Mouse (Mus musculus) left cerebral cortex, postnatal 25 days (tissue): ENCODE measurements around the gene Eddm3b. TPM values are rescaled to one million over a fixed set of nuclear protein-coding genes. Genes with fewer than 3 reads are reported as not detected.

Source experiments
- DNase-seq, 2 experiments: peaks; one replicate each; pipeline ENCODE4 v3.0.0; 2022; ENCODE audit warnings: low spot score in 2 of 2, mixed read lengths in 1 of 2
- intact Hi-C: fragments of 180-260 bp; cut with DNase I; formaldehyde crosslinking; loops from one replicate; pipeline ENCODE4 v1.15.1; 2025
- total RNA-seq, 2 experiments: library from RNA; stranded (reverse); gene quantifications; 2 replicates each; pipeline ENCODE4 v1.2.3; 2021

Gene Eddm3b
- total RNA-seq, 2 experiments from 2014 or later, result not detected

DNA sequence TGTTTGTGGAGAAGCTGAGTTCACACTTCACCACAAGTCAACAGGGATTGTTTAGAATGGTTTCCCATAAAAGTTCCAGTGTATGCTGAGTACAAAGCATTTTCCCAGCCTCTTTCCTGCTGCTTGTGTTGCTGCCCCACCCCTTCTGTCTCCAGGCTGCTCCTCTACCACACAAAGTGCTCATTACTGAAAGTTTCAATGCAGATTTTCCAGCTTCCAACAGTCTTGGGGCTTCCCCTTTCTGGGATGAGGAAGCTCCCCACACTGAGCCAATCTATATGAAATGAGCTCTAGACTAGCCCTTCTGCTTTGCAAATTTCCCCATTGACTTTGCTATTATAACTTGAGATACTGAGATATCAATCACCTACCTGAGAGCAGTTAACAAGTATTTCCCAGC lies 51.8 kb downstream of the Eddm3b start:
- intact Hi-C loops, result loop anchor here (5.0 kb wide), 1 partner anchor 59 kb away; no protein-coding TSS in a partner anchor

More for the DNA sequence above, 51.8 kb downstream of the Eddm3b start:
- DNase-seq, result no peak

Other genes starting within 250 kb of the Eddm3b start
- gene Tep1, start 243.9 kb upstream of the Eddm3b start, total RNA-seq, result 1 to 10 TPM; 2.4 to 5.0 TPM
- 1 to 10 TPM; 2.3 to 3.2 TPM for gene Klhl33, start 216.9 kb upstream of the Eddm3b start, total RNA-seq
- 10 to 100 TPM; 30.7 to 34.6 TPM for gene Osgep, start 189.5 kb upstream of the Eddm3b start, total RNA-seq
- 10 to 100 TPM; 51.7 to 55.9 TPM for gene Apex1, start 189.5 kb upstream of the Eddm3b start, total RNA-seq
- gene Pip4p1, start 183.6 kb upstream of the Eddm3b start, total RNA-seq, result 100 to 1,000 TPM in 1 of 2 experiments, 10 to 100 TPM in 1; 97.5 to 102 TPM
- 10 to 100 TPM; 12.0 to 13.6 TPM for gene Pnp, start 183.3 kb upstream of the Eddm3b start, total RNA-seq
- 10 to 100 TPM; 11.4 to 18.0 TPM for gene Gm49342, start 169.9 kb upstream of the Eddm3b start, total RNA-seq
- 1 to 10 TPM; 1.1 to 1.9 TPM for gene Pnp2, start 158.4 kb upstream of the Eddm3b start, total RNA-seq
- under 1 TPM in 1 of 2 experiments, not detected in 1; 0.27 TPM for gene Rnase10, start 106.7 kb upstream of the Eddm3b start, total RNA-seq
- not detected for gene Rnase9, start 72.6 kb upstream of the Eddm3b start, total RNA-seq
- not detected for gene Rnase11, start 64.3 kb upstream of the Eddm3b start, total RNA-seq
- gene Rnase12, start 56.8 kb upstream of the Eddm3b start, total RNA-seq, result not detected
- not detected for gene Olfr750, start 40.0 kb upstream of the Eddm3b start, total RNA-seq
- 10 to 100 TPM; 20.5 to 21.8 TPM for gene Rnase4, start 23.3 kb upstream of the Eddm3b start, total RNA-seq
- 1 to 10 TPM; 6.3 to 6.4 TPM for gene Ang, start 23.3 kb upstream of the Eddm3b start, total RNA-seq
- gene Rnase6, start 9.5 kb downstream of the Eddm3b start, total RNA-seq, result under 1 TPM in 1 of 2 experiments, not detected in 1; 0.32 TPM
- gene Rnase1, start 32.4 kb downstream of the Eddm3b start, total RNA-seq, result under 1 TPM; 0.57 to 0.73 TPM
- gene Rnase2b, start 47.8 kb downstream of the Eddm3b start, total RNA-seq, result not detected
- gene Ang2, start 84.7 kb downstream of the Eddm3b start, total RNA-seq, result not detected
- not detected for gene Ear14, start 89.0 kb downstream of the Eddm3b start, total RNA-seq
- gene Rnase2a, start 141.7 kb downstream of the Eddm3b start, total RNA-seq, result not detected
- gene Gm7247, start 247.3 kb downstream of the Eddm3b start, total RNA-seq, result not detected